ENCODE assay signal across 7 mouse cellular contexts in the genomic region with DNA sequence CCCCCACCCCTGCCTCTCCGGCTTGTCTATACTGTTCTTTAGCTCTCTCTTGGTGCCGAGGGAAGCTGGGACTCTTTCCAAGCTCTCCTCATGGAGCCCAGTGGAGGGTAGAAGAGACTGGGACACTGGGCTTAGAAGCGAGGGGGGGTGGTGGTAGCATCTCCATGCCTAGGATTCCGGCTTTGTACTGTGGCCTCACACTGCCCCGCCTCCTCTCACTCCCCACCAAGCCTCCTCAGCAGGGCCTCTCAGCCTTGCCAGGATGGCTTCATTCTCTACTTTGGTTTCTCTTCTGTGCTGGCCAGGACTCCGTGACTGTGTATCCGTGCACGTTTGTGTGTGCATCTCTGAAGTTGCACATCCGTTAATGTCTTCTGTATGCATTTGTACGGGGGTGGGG.
DNase-seq lines count a peak whose midpoint lies in the region; ATAC-seq and TF ChIP-seq lines count a peak whose summit lies in the region.

No protein-coding gene starts in this region.

- H3K4me2 ChIP-seq in lung, postnatal 0 days (replicated peaks; ENCODE audit: low read depth, low read length) = peak overlapping the region; percentile 35
- peak overlapping the region; percentile 41 for H3K4me2 ChIP-seq in forebrain, embryonic 14.5 days (ENCODE audit: low read length)
- peak overlapping the region; percentile 53 for H3K4me2 ChIP-seq in stomach, embryonic 16.5 days (ENCODE audit: low read depth, low read length)

- DNase-seq in lung, postnatal 0 days (ENCODE audit: low spot score) = peak; percentile 31
- no peak for DNase-seq in lung, postnatal 14 days
- DNase-seq in forebrain, embryonic 14.5 days (ENCODE audit: low spot score) = peak; percentile 38
- no peak for DNase-seq in limb, embryonic 10.5 days (ENCODE audit: low spot score)
- DNase-seq in left cerebral cortex, adult 9 months (ENCODE audit: low spot score in 2 of 2) = no peak

- H3K36me3 ChIP-seq in lung, postnatal 0 days (ENCODE audit: insufficient read depth, low read length) = no peaks in the 10 kb centered on the region
- H3K36me3 ChIP-seq in forebrain, embryonic 14.5 days (ENCODE audit: control insufficient read depth, insufficient read depth, low read length) = no peaks in the 10 kb centered on the region
- H3K36me3 ChIP-seq in limb, embryonic 10.5 days = 0 out of 2 replicates have a peak, but pooled peaks cover 7% of the 10 kb centered on the region
- no peaks in the 10 kb centered on the region for H3K36me3 ChIP-seq in stomach, embryonic 16.5 days (ENCODE audit: control insufficient read depth, insufficient read depth, low read length)

- peak; percentile 40; the same call in 1 of the 2 replicates for ATAC-seq in lung, postnatal 0 days
- ATAC-seq in forebrain, embryonic 14.5 days = peak; percentile 23; the same call in 1 of the 2 replicates
- peak; percentile 30; the same call in 1 of the 2 replicates for ATAC-seq in stomach, embryonic 16.5 days (ENCODE audit: insufficient read depth, low FRiP score)
- ATAC-seq in inflammation-experienced regulatory T-cells, adult 6 months = no peak

- H3K9me3 ChIP-seq in lung, postnatal 0 days (ENCODE audit: low read length) = no peaks in the 10 kb centered on the region
- H3K9me3 ChIP-seq in forebrain, embryonic 14.5 days (replicated peaks; ENCODE audit: control insufficient read depth, low read length) = no peaks in the 10 kb centered on the region
- no peaks in the 10 kb centered on the region for H3K9me3 ChIP-seq in limb, embryonic 10.5 days (replicated peaks)
- H3K9me3 ChIP-seq in stomach, embryonic 16.5 days (replicated peaks; ENCODE audit: control insufficient read depth, low read length) = no peaks in the 10 kb centered on the region

- no peak overlapping the region for H3K4me3 ChIP-seq in lung, postnatal 0 days (ENCODE audit: low read depth, low read length)
- no peak overlapping the region for H3K4me3 ChIP-seq in forebrain, embryonic 14.5 days (ENCODE audit: low read depth, low read length)
- peak overlapping the region; percentile 34 for H3K4me3 ChIP-seq in limb, embryonic 10.5 days
- H3K4me3 ChIP-seq in stomach, embryonic 16.5 days (replicated peaks; ENCODE audit: low read length) = peak overlapping the region; percentile 35

- H3K27me3 ChIP-seq in lung, postnatal 0 days (replicated peaks; ENCODE audit: insufficient read depth, low read length) = no peaks in the 10 kb centered on the region
- no peaks in the 10 kb centered on the region for H3K27me3 ChIP-seq in forebrain, embryonic 14.5 days (replicated peaks; ENCODE audit: control insufficient read depth, insufficient read depth, low read length)
- peaks cover 17% of the 10 kb centered on the region; the same call in 1 of the 2 replicates for H3K27me3 ChIP-seq in limb, embryonic 10.5 days (ENCODE audit: low read depth, poor library complexity, severe bottlenecking)
- no peaks in the 10 kb centered on the region for H3K27me3 ChIP-seq in stomach, embryonic 16.5 days (ENCODE audit: control insufficient read depth, insufficient read depth, low read length)

- no peak for TF ChIP-seq EP300 in lung, postnatal 0 days (IDR thresholded peaks at IDR 0.05)

- H3K27ac ChIP-seq in lung, postnatal 0 days (ENCODE audit: low read length) = no peak overlapping the region
- no peak overlapping the region for H3K27ac ChIP-seq in forebrain, embryonic 14.5 days (ENCODE audit: low read depth, low read length)
- H3K27ac ChIP-seq in limb, embryonic 10.5 days = peak overlapping the region; percentile 58; the same call in 1 of the 2 replicates
- H3K27ac ChIP-seq in stomach, embryonic 16.5 days (ENCODE audit: low read length) = peak overlapping the region; percentile 70

- no peak for TF ChIP-seq CTCF in lung, postnatal 0 days (IDR thresholded peaks at IDR 0.05)

- H3K4me1 ChIP-seq in lung, postnatal 0 days (ENCODE audit: insufficient read depth, low read depth, low read length) = no peaks in the 10 kb centered on the region
- peaks cover 8% of the 10 kb centered on the region for H3K4me1 ChIP-seq in forebrain, embryonic 14.5 days (ENCODE audit: control insufficient read depth, insufficient read depth, low read length)
- peaks cover 36% of the 10 kb centered on the region for H3K4me1 ChIP-seq in limb, embryonic 10.5 days
- H3K4me1 ChIP-seq in stomach, embryonic 16.5 days (ENCODE audit: control insufficient read depth, insufficient read depth, low read length) = peaks cover 15% of the 10 kb centered on the region; the same call in 1 of the 2 replicates

- WGBS in lung, postnatal 0 days = 16% methylated on average over 10 of the region's 10 CpGs
- WGBS in forebrain, embryonic 14.5 days = 5% methylated on average over 10 of the region's 10 CpGs
- 14% methylated on average over 10 of the region's 10 CpGs for WGBS in limb, embryonic 10.5 days
- WGBS in stomach, embryonic 16.5 days = 15% methylated on average over 10 of the region's 10 CpGs

- no peak overlapping the region for H3K9ac ChIP-seq in lung, postnatal 0 days (replicated peaks; ENCODE audit: low read depth)
- peak overlapping the region; percentile 37; the same call in 1 of the 2 replicates for H3K9ac ChIP-seq in forebrain, embryonic 14.5 days (ENCODE audit: low read length)
- H3K9ac ChIP-seq in stomach, embryonic 16.5 days (ENCODE audit: low read length) = peak overlapping the region; percentile 64; the same call in 1 of the 2 replicates

Comparison
In these comparisons a context has a peak if more than half of its experiments do, and no peak if none do; other contexts are left out.
1. DNase-seq: peak in lung, postnatal 0 days (single experiment) and forebrain, embryonic 14.5 days (single experiment); none in lung, postnatal 14 days (single experiment), limb, embryonic 10.5 days (single experiment) and left cerebral cortex, adult 9 months (0 of 2).
2. H3K27ac ChIP-seq: peak in limb, embryonic 10.5 days (single experiment) and stomach, embryonic 16.5 days (single experiment); none in lung, postnatal 0 days (single experiment) and forebrain, embryonic 14.5 days (single experiment).
3. H3K4me3 ChIP-seq: peak in limb, embryonic 10.5 days (single experiment) and stomach, embryonic 16.5 days (single experiment); none in lung, postnatal 0 days (single experiment) and forebrain, embryonic 14.5 days (single experiment).
4. Peak in every context shown above with its lines, with median percentiles within 50 percentile points of each other: H3K4me2 ChIP-seq.